Mouse (Mus musculus): ENCODE measurements at regions not wholly inside any gene's neighbourhood (a gene's known extent, or its start where the extent isn't known, plus 50 kb on each side); places are given as distances from the start of the nearest gene placed in this dataset.
A peak's percentile ranks its signal among the peaks of the same experiment; 100 is the strongest.

- peak; percentile 61 for TF ChIP-seq EP300 (IDR thresholded peaks at IDR 0.05; ENCODE audit: low read length)
- TF ChIP-seq RAD21 (IDR thresholded peaks at IDR 0.05; ENCODE audit: low read depth, low read length), result no peak
- TF ChIP-seq ZNF384 (IDR thresholded peaks at IDR 0.05; ENCODE audit: low read depth, low read length), result no peak
- TF ChIP-seq MEF2A (IDR thresholded peaks at IDR 0.05; ENCODE audit: borderline replicate concordance, low read depth, low read length), result peak; percentile 95
- TF ChIP-seq USF1 (IDR thresholded peaks at IDR 0.05; ENCODE audit: low read depth, low read length), result no peak
- peak; percentile 26; the same call in 1 of the 2 replicates for TF ChIP-seq MAFK (IDR thresholded peaks at IDR 0.05; ENCODE audit: insufficient replicate concordance, low read length)
- no peak for TF ChIP-seq ELF1 (IDR thresholded peaks at IDR 0.05; ENCODE audit: low read depth, low read length)
- TF ChIP-seq ETS1 (conservative IDR thresholded peaks at IDR 0.05; ENCODE audit: low read depth, low read length), result peak; percentile 65
- TF ChIP-seq TBP (conservative IDR thresholded peaks at IDR 0.05; ENCODE audit: low read depth, low read length), result no peak
- TF ChIP-seq SIN3A (IDR thresholded peaks at IDR 0.05; ENCODE audit: low read length), result no peak
These were observed 311.7 kb upstream of the Actbl2 start (continued) for GRCm38 (mm10) chr13:110942986-110943644.

- H3K4me1 ChIP-seq (ENCODE audit: control insufficient read depth in 1 of 2, insufficient read depth in 2 of 2), result peaks cover 8 to 38% of the 10 kb centered on the region in 2 experiments; a peak in 3 of 4 replicates
- DNase-seq (ENCODE audit: extremely low read depth), result no peak
- H3K27ac ChIP-seq (ENCODE audit: insufficient read depth, low read depth), result no peak overlapping the region
- H3K36me3 ChIP-seq (replicated peaks in 1 of 2; ENCODE audit: control insufficient read depth in 1 of 2, insufficient read depth in 1 of 2, low read length in 1 of 2), result no peaks in the 10 kb centered on the region
- no peaks in the 10 kb centered on the region for H3K27me3 ChIP-seq (replicated peaks)
- in situ Hi-C loops (cut with MboI; ENCODE audit: low pct_ligation_motif_present, low pct_unique_long_range_greater_than_20kb, low sequenced_read_pairs) (loop anchor here (25.0 kb wide), 1 partner anchor 468 kb away; no protein-coding TSS in a partner anchor), dilution Hi-C loops (cut with MboI; ENCODE audit: extremely low pct_ligation_motif_present, extremely low pct_unique_long_range_greater_than_20kb, low sequenced_read_pairs) (no loop called here)
- H3K79me2 ChIP-seq (replicated peaks; ENCODE audit: control insufficient read depth, extremely low read depth, insufficient read depth, poor library complexity, severe bottlenecking), result no peaks in the 10 kb centered on the region
- H3K4me3 ChIP-seq (replicated peaks in 1 of 3; ENCODE audit: low read depth in 2 of 3, low read length in 2 of 3, poor library complexity in 1 of 3), result no peak overlapping the region
- no peak overlapping the region for H3K9ac ChIP-seq (ENCODE audit: insufficient read depth, low read depth)
- TF ChIP-seq PAX5 (IDR thresholded peaks at IDR 0.05; ENCODE audit: low read length) (no peak), ZC3H11A (IDR thresholded peaks at IDR 0.05; ENCODE audit: low read depth, low read length) (no peak), CHD1 (IDR thresholded peaks at IDR 0.05; ENCODE audit: low read depth, low read length) (no peak), ZNF384 (IDR thresholded peaks at IDR 0.05; ENCODE audit: low read depth, low read length) (no peak), UBTF (IDR thresholded peaks at IDR 0.05; ENCODE audit: low read depth, low read length) (no peak), MAX (IDR thresholded peaks at IDR 0.05; ENCODE audit: low read length) (no peak), MEF2A (IDR thresholded peaks at IDR 0.05; ENCODE audit: borderline replicate concordance, low read depth, low read length) (no peak), POLR2A (IDR thresholded peaks at IDR 0.05; ENCODE audit: low read depth, low read length) (no peak), HCFC1 (IDR thresholded peaks at IDR 0.05; ENCODE audit: low read depth, low read length) (no peak)
- no peaks in the 10 kb centered on the region for H3K9me3 ChIP-seq (replicated peaks; ENCODE audit: low read length)
- no peak overlapping the region for H3K4me2 ChIP-seq (ENCODE audit: insufficient read depth, low read depth, poor library complexity, severe bottlenecking)
These were observed 310.8 kb upstream of the Actbl2 start for GRCm38 (mm10) chr13:110944061-110944460.

- Histone ChIP-seq H3K4me1 (ENCODE audit: control insufficient read depth in 1 of 2, insufficient read depth in 2 of 2) (peaks cover 8 to 38% of the 10 kb centered on the region in 2 experiments; a peak in 3 of 4 replicates), H3K27me3 (replicated peaks) (no peaks in the 10 kb centered on the region), H3K79me2 (replicated peaks; ENCODE audit: control insufficient read depth, extremely low read depth, insufficient read depth, poor library complexity, severe bottlenecking) (no peaks in the 10 kb centered on the region), H3K9ac (ENCODE audit: insufficient read depth, low read depth) (no peak overlapping the region), H3K4me3 (replicated peaks in 1 of 3; ENCODE audit: low read depth in 2 of 3, low read length in 2 of 3, poor library complexity in 1 of 3) (no peak overlapping the region), H3K9me3 (replicated peaks; ENCODE audit: low read length) (no peaks in the 10 kb centered on the region), H3K36me3 (replicated peaks in 1 of 2; ENCODE audit: control insufficient read depth in 1 of 2, insufficient read depth in 1 of 2, low read length in 1 of 2) (no peaks in the 10 kb centered on the region), H3K4me2 (ENCODE audit: insufficient read depth, low read depth, poor library complexity, severe bottlenecking) (no peak overlapping the region), H3K27ac (ENCODE audit: insufficient read depth, low read depth) (no peak overlapping the region)
- DNase-seq (ENCODE audit: extremely low read depth), result no peak
- in situ Hi-C loops (cut with MboI; ENCODE audit: low pct_ligation_motif_present, low pct_unique_long_range_greater_than_20kb, low sequenced_read_pairs) (loop anchor here (25.0 kb wide), 1 partner anchor 468 kb away; no protein-coding TSS in a partner anchor), dilution Hi-C loops (cut with MboI; ENCODE audit: extremely low pct_ligation_motif_present, extremely low pct_unique_long_range_greater_than_20kb, low sequenced_read_pairs) (no loop called here)
- TF ChIP-seq MXI1 (IDR thresholded peaks at IDR 0.05; ENCODE audit: low read depth, low read length), result no peak
- TF ChIP-seq ELF1 (IDR thresholded peaks at IDR 0.05; ENCODE audit: low read depth, low read length), result no peak
- TF ChIP-seq MAX (IDR thresholded peaks at IDR 0.05; ENCODE audit: low read length), result no peak
- no peak for TF ChIP-seq UBTF (IDR thresholded peaks at IDR 0.05; ENCODE audit: low read depth, low read length)
- no peak for TF ChIP-seq PAX5 (IDR thresholded peaks at IDR 0.05; ENCODE audit: low read length)
- no peak for TF ChIP-seq TBP (conservative IDR thresholded peaks at IDR 0.05; ENCODE audit: low read depth, low read length)
- no peak for TF ChIP-seq JUND (conservative IDR thresholded peaks at IDR 0.05; ENCODE audit: low read depth, low read length)
- TF ChIP-seq KAT2A (IDR thresholded peaks at IDR 0.05; ENCODE audit: insufficient replicate concordance, low read length), result no peak
- no peak for TF ChIP-seq USF1 (IDR thresholded peaks at IDR 0.05; ENCODE audit: low read depth, low read length)
- TF ChIP-seq NRF1 (IDR thresholded peaks at IDR 0.05; ENCODE audit: low read depth, low read length), result no peak
- TF ChIP-seq GABPA (IDR thresholded peaks at IDR 0.05; ENCODE audit: insufficient replicate concordance, low read depth, low read length), result no peak
- no peak for TF ChIP-seq POLR2AphosphoS2 (IDR thresholded peaks at IDR 0.05; ENCODE audit: low read depth, low read length)
- TF ChIP-seq MAFK (IDR thresholded peaks at IDR 0.05; ENCODE audit: insufficient replicate concordance, low read length), result no peak
- no peak for TF ChIP-seq RCOR1 (conservative IDR thresholded peaks at IDR 0.05; ENCODE audit: low read depth, low read length)
- no peak for TF ChIP-seq ZKSCAN1 (IDR thresholded peaks at IDR 0.05; ENCODE audit: borderline replicate concordance, low read depth, low read length)
- TF ChIP-seq CHD1 (IDR thresholded peaks at IDR 0.05; ENCODE audit: low read depth, low read length), result no peak
- no peak for TF ChIP-seq JUN (IDR thresholded peaks at IDR 0.05; ENCODE audit: insufficient read depth, low read depth, low read length)
- no peak for TF ChIP-seq MEF2A (IDR thresholded peaks at IDR 0.05; ENCODE audit: borderline replicate concordance, low read depth, low read length)
These were observed 310.1 kb upstream of the Actbl2 start for GRCm38 (mm10) chr13:110944683-110945082.

Measured in CH12.LX (cell line).